Mouse (Mus musculus) urinary bladder, adult 18-20 months (tissue): ENCODE results near the gene Hdac7.

Experiments used
- DNase-seq, 2 experiments: peaks; one replicate each; pipeline ENCODE4 v3.0.0; 2022; ENCODE audit warnings: low spot score in 2 of 2, mixed read lengths in 2 of 2

Gene Hdac7

GRCm38 (mm10) chr15:97767280-97768186, 76.8 kb downstream of the Hdac7 start, which contains the start of gene Rapgef3:
Gene Rapgef3, minus strand, starts transcription at chr15:97767972.
- DNase-seq, result peak; percentile 73 to 74

- no peak for DNase-seq
These were observed 77.6 kb downstream of the Hdac7 start for GRCm38 (mm10) chr15:97766594-97767279.

DNA sequence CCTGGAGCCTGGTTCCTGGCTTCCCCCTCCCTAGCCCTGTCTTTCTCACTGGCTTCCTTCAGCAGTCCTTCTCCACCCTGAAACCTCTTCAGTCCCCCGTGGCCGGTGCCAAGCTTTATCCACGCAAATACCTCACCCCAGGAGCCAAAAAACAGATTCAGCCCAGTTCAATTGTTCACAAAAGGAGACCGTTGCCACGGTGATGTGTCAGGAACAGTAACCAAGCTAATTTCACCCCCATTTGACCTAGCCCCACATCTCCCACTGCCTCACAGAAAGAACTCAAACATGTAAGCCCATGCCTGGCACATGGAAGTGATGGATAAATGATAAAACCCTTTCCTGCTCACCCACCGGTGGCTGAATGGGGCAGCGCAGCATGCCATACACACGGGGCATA, 78.1 kb downstream of the Hdac7 start:
- DNase-seq, result no peak

DNA sequence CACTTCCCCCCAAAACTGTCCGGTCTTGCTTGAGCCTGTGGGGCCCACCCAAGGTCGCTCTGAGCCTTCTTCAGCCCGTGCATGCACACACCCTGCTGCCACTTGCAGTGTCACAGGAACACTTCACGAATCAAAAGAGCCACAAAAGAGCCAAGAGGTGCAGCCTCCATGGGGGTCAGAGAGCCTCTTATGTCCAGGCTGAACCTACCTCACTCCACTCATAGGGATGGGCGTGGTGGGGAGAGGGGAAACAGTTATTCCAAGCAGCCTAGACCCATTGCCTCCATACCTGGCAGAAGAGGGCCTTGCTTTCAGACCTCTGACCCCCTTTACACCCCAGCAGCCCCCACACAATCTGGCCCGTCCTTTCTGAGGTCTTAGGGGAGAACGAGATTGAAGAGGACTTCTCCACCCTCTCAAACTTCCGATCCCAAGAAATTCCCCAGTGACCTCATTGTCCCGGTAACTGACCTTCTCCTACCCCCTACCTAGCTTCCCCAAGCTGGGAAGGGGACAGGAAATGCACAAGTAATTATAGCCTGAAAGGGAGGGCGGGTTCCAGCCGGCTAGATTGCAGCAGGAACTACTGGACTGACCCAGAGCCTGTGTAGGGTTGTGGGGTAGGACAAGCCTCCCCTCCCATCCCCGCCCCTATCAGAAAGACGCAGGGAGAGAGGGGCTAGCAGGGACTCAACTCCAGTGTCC, 79.1 kb downstream of the Hdac7 start:
- DNase-seq, result no peak

- no peak for DNase-seq
These were observed 79.8 kb downstream of the Hdac7 start for GRCm38 (mm10) chr15:97764532-97764931.

- no peak for DNase-seq
These were observed 80.8 kb downstream of the Hdac7 start for GRCm38 (mm10) chr15:97763256-97764049.

- no peak for DNase-seq
These were observed 81.6 kb downstream of the Hdac7 start for GRCm38 (mm10) chr15:97762733-97763132.

DNA sequence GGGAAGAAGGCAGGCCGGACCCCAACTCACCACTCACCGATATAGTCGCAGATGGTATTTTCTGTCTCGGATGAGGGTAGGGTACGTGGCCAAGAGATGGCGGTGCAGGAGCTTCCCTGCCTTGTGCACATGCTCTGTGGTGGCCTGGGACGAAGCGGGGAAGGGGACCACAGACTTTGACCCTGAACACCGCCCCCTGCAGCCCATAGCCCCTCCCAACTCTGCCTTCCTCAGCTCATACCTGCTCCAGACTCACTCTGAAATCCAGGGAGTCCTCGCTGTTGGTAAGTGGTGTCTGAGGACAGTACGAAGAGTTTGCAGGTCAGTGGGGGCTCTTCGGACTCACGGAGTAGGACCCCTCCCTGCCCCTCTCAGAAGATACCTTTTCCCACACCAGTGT, 82.9 kb downstream of the Hdac7 start:
- DNase-seq, result no peak

GRCm38 (mm10) chr15:97760952-97761351, 83.3 kb downstream of the Hdac7 start:
- no peak for DNase-seq

- no peak for DNase-seq
These were observed 84.3 kb downstream of the Hdac7 start for GRCm38 (mm10) chr15:97760006-97760405.

DNA sequence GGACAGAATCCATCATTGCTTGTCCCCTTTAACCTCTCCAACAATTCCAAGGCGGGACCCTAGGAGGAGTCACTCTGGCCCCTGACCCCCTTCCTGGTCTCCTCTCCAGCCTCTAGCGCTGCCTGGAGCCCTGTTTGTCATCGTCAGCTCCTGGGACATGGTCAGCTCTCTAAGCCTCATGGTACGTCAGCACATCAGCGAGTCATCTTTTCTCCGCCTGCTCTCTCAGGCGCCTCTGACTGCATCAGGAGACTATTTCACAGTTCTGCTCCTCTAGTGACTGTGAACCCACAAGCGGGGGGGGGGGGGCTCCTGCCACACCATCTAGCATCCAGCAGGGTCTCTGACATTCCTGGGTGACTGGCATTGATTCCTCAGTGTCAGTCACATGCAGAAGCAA, 88.9 kb downstream of the Hdac7 start:
- no peak for DNase-seq

GRCm38 (mm10) chr15:97754476-97754875, 89.8 kb downstream of the Hdac7 start:
- no peak for DNase-seq

DNA sequence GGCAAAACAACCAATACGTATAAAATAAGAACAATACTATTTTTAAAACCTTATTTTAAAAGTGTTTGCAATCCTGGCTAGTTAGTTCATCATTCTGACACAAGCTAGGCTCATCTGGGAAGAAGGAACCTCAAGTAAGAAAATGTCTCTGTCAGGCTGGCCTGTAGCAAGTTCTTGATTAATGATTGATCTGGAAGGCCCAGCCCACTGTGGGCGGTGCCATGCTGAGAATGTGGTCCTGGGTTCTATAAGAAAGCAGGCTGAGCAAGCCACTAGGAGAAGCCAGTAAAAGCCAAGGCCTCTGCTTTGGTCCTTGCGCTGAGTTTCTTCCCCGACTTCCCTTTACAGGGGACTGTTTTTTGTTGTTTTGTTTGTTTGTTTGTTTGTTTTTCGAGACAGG, 91.8 kb downstream of the Hdac7 start:
- no peak for DNase-seq

GRCm38 (mm10) chr15:97751676-97752075, 92.6 kb downstream of the Hdac7 start:
- DNase-seq, result no peak

GRCm38 (mm10) chr15:97750697-97751096, 93.6 kb downstream of the Hdac7 start:
- no peak for DNase-seq

DNA sequence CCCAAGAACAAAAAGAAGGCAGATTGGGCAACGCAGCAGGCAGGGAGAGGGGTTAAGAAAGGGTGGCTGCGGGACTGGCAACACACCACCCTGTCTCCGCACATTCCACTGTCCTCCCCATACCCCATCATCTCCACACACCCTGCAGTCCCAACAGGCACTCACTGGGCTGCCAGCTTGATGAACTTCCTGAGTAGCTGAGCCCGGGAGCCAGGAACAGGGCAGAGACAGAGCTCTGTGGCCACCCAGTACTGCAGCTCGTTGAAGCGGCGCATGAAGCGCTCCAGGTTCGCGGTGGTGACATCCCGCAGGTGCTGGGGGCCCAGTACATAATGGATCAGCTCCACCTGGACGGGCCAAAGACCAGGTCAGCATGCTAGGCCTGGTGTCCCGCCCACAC, 94.5 kb downstream of the Hdac7 start:
- no peak for DNase-seq

GRCm38 (mm10) chr15:97749397-97749796, 94.9 kb downstream of the Hdac7 start:
- DNase-seq, result no peak

GRCm38 (mm10) chr15:97748964-97749363, 95.3 kb downstream of the Hdac7 start:
- DNase-seq, result no peak

DNA sequence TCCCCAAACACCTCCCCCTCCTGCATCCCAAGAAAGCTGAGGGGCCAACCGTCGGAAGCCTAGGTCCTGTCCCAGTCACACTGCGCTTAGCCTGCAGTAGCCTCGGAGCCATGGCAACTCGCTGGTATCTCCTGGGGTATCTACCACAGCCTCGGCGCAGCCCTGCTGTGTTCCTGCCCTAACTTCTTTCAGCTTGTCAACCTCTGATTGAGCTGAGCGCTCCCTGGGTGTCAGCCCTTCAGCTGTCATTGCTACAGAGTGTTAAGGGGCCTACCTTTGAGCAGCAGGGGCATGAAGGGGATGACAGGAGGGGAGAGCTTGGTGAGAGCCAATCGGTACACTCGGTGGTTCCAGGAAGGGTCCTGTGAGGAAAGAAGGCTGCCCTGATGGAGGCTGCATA, 96.0 kb downstream of the Hdac7 start:
- DNase-seq, result no peak

- DNase-seq, result no peak
These were observed 96.8 kb downstream of the Hdac7 start for GRCm38 (mm10) chr15:97747486-97747885.

DNA sequence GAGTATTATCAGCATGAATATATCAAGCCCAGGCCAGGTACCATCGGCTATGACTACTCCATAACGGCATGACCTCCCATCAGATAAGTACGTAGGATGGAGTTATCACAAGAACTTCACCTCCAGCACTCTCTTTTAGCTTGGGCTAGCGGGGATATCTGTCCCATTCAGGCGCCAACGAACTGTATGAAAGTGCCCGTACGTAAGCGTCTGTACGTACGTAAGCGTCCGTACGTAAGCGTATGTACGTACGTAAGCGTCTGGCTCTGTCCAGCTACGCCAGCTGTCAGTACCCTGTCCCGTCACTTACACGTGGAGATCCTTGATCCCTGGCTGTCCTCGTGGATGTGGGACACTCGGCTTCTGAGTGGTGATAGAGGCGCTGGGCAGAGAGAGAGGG, 97.6 kb downstream of the Hdac7 start:
- no peak for DNase-seq

GRCm38 (mm10) chr15:97746278-97746677, 98.0 kb downstream of the Hdac7 start:
- DNase-seq, result no peak
